Mouse (Mus musculus) ES-E14 (cell line): ENCODE measurements around the gene BC017158.

Experiments used
- CHD2 ChIP-seq: IDR thresholded peaks from 2 replicates; pipeline ENCODE4 v1.6.1; 2014; ENCODE audit warnings: mild to moderate bottlenecking, low read depth, low read length, inconsistent platforms
- MAFK ChIP-seq: IDR thresholded peaks from 2 replicates; pipeline ENCODE4 v1.6.1; 2014; ENCODE audit warnings: mild to moderate bottlenecking, low read depth, low read length, inconsistent platforms; ENCODE audit not compliant: insufficient read depth
- ZC3H11A ChIP-seq: IDR thresholded peaks from 2 replicates; pipeline ENCODE4 v1.6.1; 2012; ENCODE audit warnings: low read depth, mild to moderate bottlenecking, inconsistent platforms, low read length, borderline replicate concordance
- ZNF384 ChIP-seq: IDR thresholded peaks from 2 replicates; pipeline ENCODE4 v1.6.1; 2012; ENCODE audit warnings: low read depth, low read length, inconsistent platforms

DNA sequence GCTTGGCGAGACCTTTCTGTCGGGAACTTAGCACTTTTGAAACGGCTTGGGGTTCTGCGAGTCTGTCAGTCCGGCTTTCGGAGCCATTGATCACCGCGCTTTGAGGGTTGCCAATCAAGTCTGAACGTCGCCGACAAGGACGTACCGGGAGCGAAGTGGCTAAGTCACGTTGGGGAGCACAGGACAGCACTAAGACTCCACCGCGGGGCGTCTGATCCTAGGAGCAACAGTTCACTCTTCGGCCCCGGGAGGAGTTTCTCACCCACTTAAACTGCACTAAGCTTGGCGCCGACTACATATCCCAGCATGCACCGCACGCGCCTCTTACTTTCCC is 60.4 kb downstream of the BC017158 start:
- TF ChIP-seq CHD2 (no peak), MAFK (no peak), ZNF384 (no peak), ZC3H11A (no peak)
